Mouse (Mus musculus): ENCODE measurements around the gene BC049715.
"Not testable (repeated sequence)": the region's sequence is repeated elsewhere in the genome, so short reads cannot be mapped to it uniquely, and the experiment has no call there.

Gene BC049715

DNA sequence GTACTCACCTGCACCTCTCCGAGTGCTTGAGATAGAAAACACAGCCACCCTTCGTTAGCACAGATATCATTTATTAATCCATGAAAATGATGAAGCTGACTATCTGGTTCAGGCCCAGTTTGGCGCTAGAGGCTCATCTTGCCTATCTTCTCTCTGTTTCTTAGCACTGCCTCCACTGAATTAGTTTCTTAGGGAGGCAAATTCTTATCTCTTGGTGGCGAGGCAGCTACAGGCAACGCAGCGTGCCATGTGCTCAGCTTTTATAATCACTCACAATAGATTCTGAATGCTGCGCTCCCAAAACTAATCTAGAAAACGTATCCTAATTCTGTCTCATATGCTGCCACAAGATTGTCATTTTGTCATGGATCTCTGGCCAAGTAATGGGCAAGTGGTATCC is 21.0 kb downstream of the BC049715 start:
- no peak for DNase-seq (ENCODE audit: low read depth in 2 of 2, low spot score in 2 of 2)

DNA sequence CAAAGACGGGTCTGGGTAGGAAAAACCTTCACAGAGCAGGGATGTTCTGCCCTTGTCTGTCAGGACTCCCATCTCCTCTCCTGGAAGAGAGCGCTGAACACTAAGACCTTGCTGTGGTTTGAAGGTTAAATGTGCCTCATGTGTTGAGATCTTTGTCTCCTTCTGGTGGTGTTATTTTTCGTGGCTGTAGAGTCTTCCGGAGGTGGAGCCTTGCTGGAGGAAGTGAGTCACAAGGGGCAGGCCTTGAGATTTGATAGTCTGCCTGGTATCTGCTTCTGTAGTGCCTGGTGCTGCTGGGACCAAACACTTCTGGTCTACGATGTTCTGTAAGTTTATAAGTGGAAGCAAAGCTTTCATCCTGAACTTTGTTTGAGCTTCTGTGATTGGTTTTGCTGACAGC is 21.5 kb downstream of the BC049715 start:
- DNase-seq (ENCODE audit: low read depth in 2 of 2, low spot score in 2 of 2) = no peak

DNA sequence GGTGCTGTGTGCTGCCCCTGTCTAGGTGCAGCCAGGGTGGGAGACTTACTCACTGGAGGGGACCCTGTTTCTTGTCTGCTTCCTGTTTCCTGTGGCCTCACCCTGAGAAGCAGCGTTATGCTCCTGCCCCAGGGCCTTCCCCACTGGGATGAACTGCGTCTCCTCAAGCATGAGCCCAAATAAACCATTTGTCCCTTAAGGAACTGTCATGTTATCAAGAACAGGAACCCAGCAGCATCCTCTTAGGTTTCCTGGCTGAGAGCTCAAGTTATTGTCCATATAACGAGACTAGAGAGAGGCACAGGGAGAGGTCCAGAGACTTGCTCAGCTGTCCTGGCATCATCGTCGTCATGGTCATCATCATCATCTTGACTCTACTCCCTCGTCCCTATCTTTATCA is 22.8 kb downstream of the BC049715 start:
- DNase-seq (ENCODE audit: low read depth in 2 of 2, low spot score in 2 of 2) = no peak

DNA sequence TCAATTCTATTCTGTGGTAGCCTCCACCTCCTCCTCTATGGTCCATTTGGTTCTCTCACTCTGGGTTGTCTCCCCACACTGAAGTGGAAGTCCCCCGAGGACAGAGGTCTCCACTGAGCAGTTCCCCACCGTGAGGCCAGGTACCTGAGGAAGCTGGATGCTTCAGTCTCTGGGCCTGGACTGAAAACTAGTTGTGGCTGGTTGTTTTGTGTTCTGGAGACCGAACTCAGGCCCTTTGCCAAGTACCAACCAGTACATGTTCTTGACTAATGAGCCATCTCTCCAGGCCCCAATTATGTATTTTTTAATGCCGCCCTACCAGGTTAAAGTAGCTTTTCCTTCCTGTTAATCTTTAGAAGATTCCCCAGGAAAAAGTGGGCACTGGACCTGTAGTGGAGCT is 24.9 kb downstream of the BC049715 start:
- DNase-seq (ENCODE audit: low read depth in 2 of 2, low spot score in 2 of 2) = no peak

DNA sequence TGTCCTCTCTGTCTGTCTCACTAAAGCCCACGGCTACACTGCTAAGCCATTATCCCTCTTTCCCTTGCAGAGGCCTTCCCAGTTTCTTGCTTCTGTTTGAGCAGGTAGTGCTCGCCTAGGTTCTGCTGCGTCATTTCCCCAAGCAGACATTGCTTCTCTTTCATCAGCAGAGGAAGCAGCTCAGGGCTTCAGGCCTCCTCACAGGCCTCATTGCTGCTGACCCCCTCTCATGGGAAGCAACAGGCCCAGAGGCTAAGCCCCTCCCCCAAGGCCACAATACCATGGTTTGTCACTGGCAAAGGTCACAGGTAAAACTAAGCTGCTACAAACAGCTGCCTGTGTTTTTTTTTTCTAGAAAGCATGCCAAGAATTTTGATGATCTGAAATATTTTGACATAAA is 25.3 kb downstream of the BC049715 start:
- DNase-seq (ENCODE audit: low read depth in 2 of 2, low spot score in 2 of 2) = no peak

DNA sequence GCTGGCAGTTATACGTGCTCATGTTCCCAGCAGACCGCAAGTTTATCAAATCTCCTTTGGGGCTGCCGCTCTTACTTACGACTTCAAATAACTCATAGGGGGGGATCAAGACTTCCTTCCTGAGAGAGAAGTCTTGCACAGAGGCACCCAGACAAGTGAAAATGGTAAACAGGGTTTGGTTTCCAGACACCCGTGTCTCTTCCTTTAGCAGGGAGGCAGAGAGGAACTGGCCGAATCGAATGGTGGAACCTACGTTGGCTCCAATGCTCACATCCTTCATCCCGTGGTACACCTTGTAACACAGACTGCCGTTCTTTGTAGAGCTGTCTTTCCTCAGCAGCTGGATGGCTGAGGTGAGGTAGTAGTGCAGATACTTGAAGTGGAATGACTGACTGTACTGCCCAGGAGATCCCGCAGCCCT is 26.9 kb downstream of the BC049715 start:
- peak; percentile 50 to 61 for DNase-seq (ENCODE audit: low read depth in 2 of 2, low spot score in 2 of 2)

DNA sequence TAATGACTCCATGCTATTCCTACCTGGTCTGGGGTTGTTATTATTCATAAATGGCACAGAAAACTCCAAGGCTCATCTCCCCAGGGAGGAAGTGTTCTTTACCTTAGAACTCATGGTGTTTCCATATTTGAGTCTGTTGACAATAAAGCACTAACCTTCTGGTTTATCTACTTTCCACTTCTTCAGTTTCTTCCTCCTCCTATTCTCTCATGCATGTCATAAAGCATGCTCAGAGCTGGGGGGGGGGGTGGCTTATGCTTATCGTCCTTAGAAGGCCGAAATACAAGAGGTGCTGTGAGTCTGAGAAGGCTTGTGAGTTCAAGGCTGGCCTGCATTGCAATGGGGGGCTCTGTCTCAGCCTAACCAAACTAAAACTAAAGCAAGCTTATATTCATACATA is 27.8 kb downstream of the BC049715 start:
- DNase-seq (ENCODE audit: low read depth in 2 of 2, low spot score in 2 of 2) = no peak

DNA sequence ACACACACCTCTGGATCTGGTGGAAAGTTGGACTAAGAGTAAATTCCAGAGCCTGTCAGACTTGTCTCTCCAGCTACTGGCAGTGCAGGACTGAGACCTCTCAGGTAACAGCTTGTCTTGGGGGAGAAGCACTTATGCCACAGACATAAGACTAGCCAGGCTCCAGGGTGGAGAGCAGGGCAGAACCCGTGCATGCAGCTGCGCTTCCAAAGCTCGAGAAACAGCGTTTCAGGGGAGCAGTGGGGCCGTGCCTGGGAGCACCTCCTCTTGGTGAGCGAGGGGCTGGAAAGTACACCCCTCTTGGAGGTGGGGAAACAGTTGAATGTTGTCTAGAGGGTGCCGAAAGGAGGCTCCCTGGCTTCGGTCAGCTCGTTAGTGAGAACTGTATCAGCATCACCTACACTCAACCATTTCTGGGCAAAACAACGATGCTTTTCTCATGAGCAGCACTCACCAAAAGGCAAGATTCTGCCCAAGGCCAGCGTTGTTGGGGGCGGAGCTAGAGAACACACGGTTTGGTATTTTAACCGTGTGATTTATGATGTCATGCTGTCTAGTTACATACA is 28.7 kb downstream of the BC049715 start:
- peak; percentile 36 to 56 for DNase-seq (ENCODE audit: low read depth in 2 of 2, low spot score in 2 of 2)

DNA sequence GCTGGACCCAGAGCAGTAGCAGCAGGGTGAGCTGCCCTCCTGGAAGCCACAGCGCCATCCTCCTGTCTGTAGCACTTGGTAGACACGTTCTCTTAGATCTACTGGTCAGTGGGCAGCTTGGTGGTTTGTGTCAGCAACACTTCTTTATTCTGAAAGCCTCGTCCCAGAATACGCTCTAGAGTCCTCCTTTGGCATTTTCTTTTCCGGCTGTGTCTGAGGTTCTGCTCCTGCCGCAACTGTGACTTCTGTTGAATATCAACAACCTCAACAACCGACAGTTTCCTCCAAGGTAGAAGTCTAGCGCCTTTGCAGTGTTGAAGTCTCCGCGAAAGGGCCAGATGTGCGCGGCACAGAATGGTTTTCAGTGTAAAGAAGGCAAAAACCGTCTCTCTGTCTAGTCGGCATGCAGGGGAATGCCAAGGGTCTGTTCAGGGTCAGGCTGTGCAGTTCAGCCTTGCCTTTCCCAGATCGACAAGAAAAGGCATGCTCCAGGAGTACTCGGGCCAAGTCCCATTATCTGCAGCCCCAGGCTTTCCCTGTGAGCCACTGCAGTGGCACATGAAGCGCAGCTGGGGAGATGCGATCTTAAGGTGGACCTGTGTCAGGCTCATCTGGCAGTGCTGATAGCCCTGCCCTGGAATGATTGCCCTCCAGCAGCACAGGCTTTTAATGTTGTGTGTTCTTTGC is 29.9 kb downstream of the BC049715 start, which contains the start of gene Art4:
Gene Art4, minus strand, starts transcription at position 548 of the 687 bp plus-strand sequence.
- DNase-seq (ENCODE audit: low read depth in 2 of 2, low spot score in 2 of 2) = peak; percentile 22 to 37

DNA sequence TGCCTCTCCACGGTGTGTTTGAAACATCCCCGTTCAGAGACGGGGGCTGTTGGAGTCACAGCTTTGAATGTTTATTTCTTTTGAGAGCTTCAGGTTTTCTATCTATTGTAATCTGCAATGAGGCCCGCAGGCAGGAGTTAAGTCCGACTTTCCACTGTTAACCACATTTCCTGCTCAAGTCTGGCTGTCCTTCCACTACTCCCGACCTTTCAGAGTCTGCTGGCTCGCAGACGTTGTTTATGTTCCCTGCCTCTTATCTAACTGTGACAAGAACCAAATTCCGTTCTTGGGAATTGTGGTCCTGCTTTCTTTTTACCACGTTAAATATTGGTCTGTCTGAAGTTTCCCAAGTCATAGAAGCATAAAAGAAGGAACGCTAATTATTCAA is 30.4 kb downstream of the BC049715 start:
- DNase-seq (ENCODE audit: low read depth in 2 of 2, low spot score in 2 of 2) = no peak

DNA sequence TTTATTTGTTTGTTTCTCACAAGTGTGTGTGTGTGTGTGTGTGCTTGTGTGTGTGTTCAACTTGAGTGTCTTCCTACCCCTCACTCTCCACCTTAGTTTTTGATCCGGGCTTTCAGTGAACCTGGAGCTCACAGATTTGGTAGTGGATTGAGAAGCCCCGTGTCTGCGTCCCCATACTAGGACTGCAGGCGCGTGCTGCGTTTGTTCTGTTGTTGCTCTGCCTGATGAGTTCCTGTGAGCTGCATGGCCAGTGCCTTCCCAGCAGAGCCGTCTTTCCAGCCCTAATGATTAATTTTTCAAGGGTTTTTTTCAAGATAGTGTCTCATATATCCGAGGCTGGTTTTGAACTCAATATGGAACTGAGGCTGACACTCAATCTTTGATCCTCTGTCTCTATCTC is 31.0 kb downstream of the BC049715 start:
- DNase-seq (ENCODE audit: low read depth in 2 of 2, low spot score in 2 of 2) = no peak

DNA sequence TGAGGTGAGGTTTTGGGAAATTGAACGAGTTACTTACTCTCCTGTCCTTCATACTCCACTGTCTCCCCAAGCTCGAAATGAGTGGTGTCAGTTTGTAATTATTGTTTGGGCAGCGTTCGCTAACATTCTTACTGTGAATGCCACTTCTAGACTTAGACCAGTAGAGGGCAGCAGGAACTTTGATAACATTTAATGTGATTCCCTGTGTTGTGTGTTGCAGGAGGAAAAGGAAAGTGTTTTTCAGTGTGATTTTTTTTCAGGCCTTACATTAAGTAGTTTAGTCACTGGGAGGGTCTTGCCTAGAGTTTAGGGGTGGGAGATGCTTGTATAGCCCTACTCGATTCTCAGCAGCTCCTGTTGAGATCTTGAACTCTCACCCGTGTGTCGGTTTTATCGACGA is 33.6 kb downstream of the BC049715 start:
- peak in 1 of 2 experiments; percentile 38 for DNase-seq (ENCODE audit: low read depth in 2 of 2, low spot score in 2 of 2)

DNA sequence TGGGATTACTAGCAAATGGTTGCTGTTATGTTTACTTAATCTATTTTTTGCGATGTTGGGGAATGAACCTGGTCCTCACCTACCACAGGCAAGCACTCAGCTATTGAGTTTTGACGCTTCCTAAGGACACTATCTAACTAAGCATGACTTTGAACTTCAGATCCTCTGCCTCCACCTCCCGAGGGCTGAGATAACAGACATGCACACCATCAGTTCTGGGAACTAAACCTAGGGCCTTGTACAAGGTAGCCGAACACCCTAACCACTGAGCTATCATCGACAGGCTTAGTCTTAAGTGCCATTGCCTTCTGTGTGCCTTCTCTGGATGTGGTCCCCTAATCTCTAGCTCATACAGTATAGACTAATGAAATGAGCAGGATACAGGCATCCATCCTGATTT is 37.9 kb downstream of the BC049715 start:
- DNase-seq (ENCODE audit: low read depth in 2 of 2, low spot score in 2 of 2) = no peak

DNA sequence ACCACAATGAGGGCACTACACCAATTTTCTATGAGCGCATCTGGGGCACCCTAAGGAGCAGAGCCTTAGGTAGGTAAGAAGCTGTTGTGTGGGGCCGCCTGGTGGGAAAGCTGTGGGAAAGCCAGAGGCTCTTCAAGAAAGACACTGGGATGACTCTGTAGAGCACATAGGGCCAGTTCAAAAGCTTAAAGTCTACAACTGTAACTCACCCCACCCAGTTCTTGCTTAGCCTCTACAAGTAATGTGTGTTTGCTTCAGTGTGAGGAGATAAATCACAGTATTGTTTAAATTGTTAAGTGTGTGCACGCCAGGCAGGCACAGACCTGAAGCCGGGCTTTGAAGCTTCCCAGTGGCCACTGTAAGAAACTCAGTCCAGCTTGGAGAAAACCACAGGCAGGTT is 38.7 kb downstream of the BC049715 start:
- no peak for DNase-seq (ENCODE audit: low read depth in 2 of 2, low spot score in 2 of 2)

DNA sequence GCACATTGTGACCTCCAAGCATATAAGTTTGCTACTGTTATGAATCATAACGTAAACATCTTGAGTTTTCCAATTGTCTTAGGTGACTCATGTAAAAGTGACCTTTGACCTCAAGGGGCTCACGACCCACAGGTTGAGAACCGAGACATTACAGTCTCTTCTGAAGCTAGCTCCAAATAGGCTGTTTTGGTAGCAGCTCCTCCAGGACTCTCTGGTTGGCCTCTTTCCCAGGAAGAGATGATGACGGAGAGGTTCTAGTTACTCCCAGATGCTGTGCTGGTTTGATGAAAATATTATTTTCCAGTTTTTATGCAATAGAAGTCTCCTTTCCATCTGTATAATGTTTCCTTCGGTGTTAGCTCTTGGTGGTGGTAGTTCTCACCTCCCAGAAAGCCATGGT is 41.5 kb downstream of the BC049715 start:
- no peak for DNase-seq (ENCODE audit: low read depth in 2 of 2, low spot score in 2 of 2)

DNA sequence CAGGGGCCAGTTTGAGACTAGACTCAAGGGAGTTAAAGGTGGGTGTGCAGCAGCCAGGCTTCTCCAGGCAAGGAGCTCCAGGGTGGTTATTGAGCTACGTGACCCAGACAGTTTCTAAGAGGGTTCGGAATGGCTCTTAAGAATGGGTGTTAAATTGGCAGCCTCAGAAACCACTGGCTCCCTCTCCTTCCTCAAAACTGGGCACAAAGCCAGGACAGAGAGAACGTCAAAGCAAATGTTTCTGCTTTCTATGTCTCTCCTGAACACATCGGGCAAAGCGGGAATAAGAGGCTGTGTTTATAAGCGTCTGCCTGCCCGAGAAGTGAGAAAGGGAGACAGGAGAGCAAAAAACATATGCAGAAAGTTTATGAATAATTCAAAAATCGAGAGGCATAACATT is 47.2 kb downstream of the BC049715 start:
- no peak for DNase-seq (ENCODE audit: low read depth in 2 of 2, low spot score in 2 of 2)

DNA sequence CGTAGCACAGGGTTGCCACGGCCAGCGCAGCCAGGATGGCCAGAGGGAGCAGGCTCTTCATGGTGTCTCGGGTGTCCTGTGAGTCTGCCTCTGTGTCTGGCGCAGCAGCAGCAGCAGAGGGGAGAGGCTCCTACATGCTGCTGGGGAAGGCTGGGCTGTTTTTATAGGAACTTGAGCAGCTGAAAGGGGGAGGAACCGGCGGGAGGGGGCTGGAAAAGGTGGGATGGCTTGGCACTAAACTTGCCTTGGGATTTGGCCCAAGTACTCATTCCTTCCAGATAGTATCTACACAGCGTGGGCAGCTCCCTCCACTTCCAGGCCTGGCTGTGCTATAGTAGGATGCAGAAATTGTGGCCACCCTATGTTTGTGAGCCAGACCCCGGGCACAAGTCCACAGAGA is 48.2 kb downstream of the BC049715 start, which contains the start of gene Mgp:
Gene Mgp, minus strand, starts transcription at position 154 of the 400 bp plus-strand sequence.
- DNase-seq (ENCODE audit: low read depth in 2 of 2, low spot score in 2 of 2) = no peak

DNA sequence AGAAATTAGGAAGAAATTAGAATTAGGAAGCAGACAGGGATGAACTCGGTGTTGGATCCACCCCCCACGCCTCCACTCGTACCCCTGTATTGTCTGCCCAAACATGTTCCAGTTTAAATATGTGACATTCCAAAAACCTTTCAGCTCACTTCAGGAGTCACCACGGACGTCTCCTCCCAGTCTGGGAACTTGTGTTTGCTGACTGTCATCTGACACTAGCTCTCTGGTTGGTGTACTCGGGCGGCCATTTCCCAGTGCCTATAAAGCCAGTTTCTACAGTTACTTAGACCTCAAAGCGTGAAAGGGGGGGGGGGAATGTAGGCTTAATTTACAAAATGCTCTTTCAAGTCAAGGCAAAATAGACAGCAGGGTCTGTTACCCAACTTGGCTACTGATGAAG is 54.3 kb downstream of the BC049715 start:
- DNase-seq (ENCODE audit: low read depth in 2 of 2, low spot score in 2 of 2) = no peak

DNA sequence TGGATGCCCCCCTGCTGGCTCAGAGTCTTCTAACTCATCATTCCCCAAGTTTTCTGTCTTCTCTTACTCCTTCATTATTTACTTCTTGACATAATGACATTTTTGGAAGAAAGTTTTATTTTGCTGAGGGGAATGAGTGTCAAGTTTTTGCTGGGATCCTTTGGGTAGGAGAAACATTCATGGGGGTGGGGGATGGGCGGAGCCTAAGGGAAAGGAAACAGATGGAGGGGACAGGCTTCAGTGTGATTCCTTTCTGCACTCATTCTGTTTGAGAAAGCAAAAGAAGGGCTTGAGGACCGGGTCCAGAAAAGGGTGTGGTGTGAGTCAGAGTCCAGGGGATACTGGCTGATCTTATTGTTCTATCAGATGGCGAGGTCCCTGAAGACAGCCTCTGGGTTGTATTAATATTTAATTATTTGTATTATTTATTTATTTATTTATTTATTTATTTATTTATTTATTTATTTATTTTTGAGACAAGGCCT is 56.0 kb downstream of the BC049715 start:
- no peak for DNase-seq (ENCODE audit: low read depth in 2 of 2, low spot score in 2 of 2)

DNA sequence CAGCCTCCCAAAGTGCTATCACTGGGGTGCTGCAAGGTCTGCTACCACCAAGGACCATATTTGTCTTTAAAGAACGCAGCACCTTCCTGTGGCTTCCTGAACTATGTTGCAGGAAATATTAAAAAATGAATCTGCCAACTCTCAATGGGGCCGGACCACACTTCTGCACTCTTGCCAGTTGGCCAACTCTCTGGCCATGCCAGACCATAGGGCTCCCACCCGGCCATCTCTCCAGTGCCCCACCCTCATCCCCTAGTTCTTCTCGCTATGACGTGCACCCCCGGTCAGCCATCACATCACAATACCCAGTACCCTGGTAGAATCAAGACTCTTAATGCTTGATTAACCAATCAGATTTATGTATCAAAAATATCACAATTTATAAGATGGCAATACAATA is 56.5 kb downstream of the BC049715 start:
- DNase-seq (ENCODE audit: low read depth in 2 of 2, low spot score in 2 of 2) = no peak

DNA sequence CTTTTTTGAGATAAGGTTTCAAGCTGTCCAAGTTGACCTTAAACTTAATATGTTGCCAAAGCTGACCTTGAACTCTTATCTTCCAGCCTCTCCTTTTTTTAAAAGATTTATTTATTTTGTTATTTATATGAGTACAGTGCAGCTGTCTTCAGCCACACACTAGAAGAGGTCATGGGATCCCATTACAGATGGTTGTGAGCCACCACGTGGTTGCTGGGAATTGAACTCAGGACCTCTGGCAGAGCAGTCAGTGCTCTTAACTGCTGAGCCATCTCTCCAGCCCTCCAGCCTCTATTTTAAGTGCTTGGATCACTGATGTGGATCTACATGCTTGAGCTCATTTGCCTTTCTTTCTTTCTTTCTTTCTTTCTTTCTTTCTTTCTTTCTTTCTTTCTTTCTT is 57.3 kb downstream of the BC049715 start:
- not testable (repeated sequence) for DNase-seq (ENCODE audit: low read depth in 2 of 2, low spot score in 2 of 2)

DNA sequence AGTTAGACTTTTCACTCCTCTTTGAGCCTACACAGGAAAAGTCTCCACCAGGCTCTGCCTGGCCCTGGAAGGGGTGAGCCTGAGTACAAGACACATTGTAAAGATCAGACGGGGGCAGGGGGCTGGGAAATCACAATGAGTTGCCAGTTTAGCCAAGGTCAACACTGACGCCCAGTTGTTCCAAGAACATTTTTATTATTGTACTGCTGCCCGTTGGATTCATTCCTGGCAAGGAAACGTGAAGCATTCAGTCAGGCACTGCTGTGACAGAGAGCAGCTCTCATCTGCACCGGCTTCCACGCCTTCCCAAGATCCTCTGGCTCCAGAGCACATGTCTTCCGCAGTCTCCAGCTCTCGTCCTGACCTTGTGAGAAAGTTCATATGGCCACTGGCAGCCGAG is 60.4 kb downstream of the BC049715 start:
- no peak for DNase-seq (ENCODE audit: low read depth in 2 of 2, low spot score in 2 of 2)

DNA sequence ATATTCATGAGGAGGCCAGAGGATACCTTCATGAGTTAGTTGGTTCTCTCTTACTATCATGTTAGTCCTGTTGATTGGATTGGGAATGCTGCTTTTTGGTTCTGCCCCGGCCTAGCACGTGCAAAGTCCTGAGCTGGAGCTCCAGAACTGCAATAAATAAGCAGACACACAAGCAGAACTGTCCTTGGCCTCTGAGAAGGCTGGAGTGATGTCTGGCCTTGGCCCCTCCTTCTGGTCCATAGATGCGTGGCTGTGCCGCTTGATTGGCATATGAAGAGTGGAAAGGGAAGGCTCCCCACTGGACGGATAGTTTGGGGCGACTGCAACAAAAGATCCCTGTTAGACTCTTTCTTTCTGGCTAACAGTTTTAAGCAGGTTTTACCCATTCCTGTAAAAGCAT is 61.6 kb downstream of the BC049715 start:
- no peak for DNase-seq (ENCODE audit: low read depth in 2 of 2, low spot score in 2 of 2)
